Mouse (Mus musculus): ENCODE measurements around the gene Atg2a. TPM values are rescaled to one million over a fixed set of nuclear protein-coding genes. Genes with fewer than 3 reads are reported as not detected.
"Not testable (repeated sequence)": the region's sequence is repeated elsewhere in the genome, so short reads cannot be mapped to it uniquely, and the experiment has no call there.

Atg2a gene
- polyA plus RNA-seq, 1 experiment, result 11.4 TPM

GRCm38 (mm10) chr19:6296551-6297210 lies 55.2 kb downstream of the Atg2a start:
- no peak for DNase-seq (ENCODE audit: low spot score)

GRCm38 (mm10) chr19:6297641-6298040 lies 56.2 kb downstream of the Atg2a start:
- DNase-seq (ENCODE audit: low spot score), result no peak

GRCm38 (mm10) chr19:6299003-6299402 lies 57.5 kb downstream of the Atg2a start:
- DNase-seq (ENCODE audit: low spot score), result no peak

- no peak for DNase-seq (ENCODE audit: low spot score)
Observed at GRCm38 (mm10) chr19:6299450-6300267, 58.2 kb downstream of the Atg2a start.

GRCm38 (mm10) chr19:6300402-6300841 lies 59.0 kb downstream of the Atg2a start:
- no peak for DNase-seq (ENCODE audit: low spot score)

GRCm38 (mm10) chr19:6302114-6302513 lies 60.6 kb downstream of the Atg2a start:
- DNase-seq (ENCODE audit: low spot score), result no peak

- DNase-seq (ENCODE audit: low spot score), result no peak
Observed at GRCm38 (mm10) chr19:6302522-6302921, 61.1 kb downstream of the Atg2a start.

GRCm38 (mm10) chr19:6303831-6304230 lies 62.4 kb downstream of the Atg2a start:
- DNase-seq (ENCODE audit: low spot score), result no peak

GRCm38 (mm10) chr19:6304787-6305516 lies 63.5 kb downstream of the Atg2a start:
- DNase-seq (ENCODE audit: low spot score), result peak; percentile 77

GRCm38 (mm10) chr19:6305517-6306115 lies 64.1 kb downstream of the Atg2a start:
- no peak for DNase-seq (ENCODE audit: low spot score)

GRCm38 (mm10) chr19:6306137-6306551 lies 64.7 kb downstream of the Atg2a start, which contains the start of gene Cdc42bpg:
TSS of gene Cdc42bpg (plus strand) at chr19:6306456.
- peak; percentile 85 for DNase-seq (ENCODE audit: low spot score)

GRCm38 (mm10) chr19:6306586-6306985 lies 65.1 kb downstream of the Atg2a start:
- DNase-seq (ENCODE audit: low spot score), result peak; percentile 86

GRCm38 (mm10) chr19:6307733-6308531 lies 66.5 kb downstream of the Atg2a start:
- peak; percentile 49 for DNase-seq (ENCODE audit: low spot score)

- DNase-seq (ENCODE audit: low spot score), result no peak
Observed at GRCm38 (mm10) chr19:6310181-6310580, 68.7 kb downstream of the Atg2a start.

GRCm38 (mm10) chr19:6311783-6312182 lies 70.3 kb downstream of the Atg2a start:
- DNase-seq (ENCODE audit: low spot score), result not testable (repeated sequence)

Other genes with a start within 250 kb of the Atg2a start
- 116 and 118 TPM in 2 replicates for gene Capn1, start 225.8 kb upstream of the Atg2a start, polyA plus RNA-seq (2012; rRNA removed)
- 15.5 and 24.1 TPM in 2 replicates for gene Syvn1, start 195.1 kb upstream of the Atg2a start, polyA plus RNA-seq (2012; rRNA removed)
- gene Mrpl49, start 183.9 kb upstream of the Atg2a start, polyA plus RNA-seq (2012; rRNA removed), result 32.4 and 33.5 TPM in 2 replicates
- gene Fau, start 183.8 kb upstream of the Atg2a start, polyA plus RNA-seq (2012; rRNA removed), result 1,752 and 1,769 TPM in 2 replicates
- gene Znhit2, start 180.5 kb upstream of the Atg2a start, polyA plus RNA-seq (2012; rRNA removed), result 25.8 and 26.8 TPM in 2 replicates
- gene Tm7sf2, start 173.3 kb upstream of the Atg2a start, polyA plus RNA-seq (2012; rRNA removed), result 24.1 and 33.2 TPM in 2 replicates
- 62.5 and 70.8 TPM in 2 replicates for gene Vps51, start 164.4 kb upstream of the Atg2a start, polyA plus RNA-seq (2012; rRNA removed)
- 0.21 TPM in 1 of 2 replicates, not detected in the other for gene Tmem262, start 161.6 kb upstream of the Atg2a start, polyA plus RNA-seq (2012; rRNA removed)
- 0.31 and 0.55 TPM in 2 replicates for gene Gm28374, start 159.4 kb upstream of the Atg2a start, polyA plus RNA-seq (2012; rRNA removed)
- gene Zfpl1, start 156.7 kb upstream of the Atg2a start, polyA plus RNA-seq (2012; rRNA removed), result 68.5 and 81.2 TPM in 2 replicates
- 0.83 and 1.4 TPM in 2 replicates for gene Cdca5, start 156.7 kb upstream of the Atg2a start, polyA plus RNA-seq (2012; rRNA removed)
- gene AC131692.1, start 147.2 kb upstream of the Atg2a start, polyA plus RNA-seq (2012; rRNA removed), result 0.14 TPM in 1 of 2 replicates, not detected in the other
- gene Naaladl1, start 135.9 kb upstream of the Atg2a start, polyA plus RNA-seq (2012; rRNA removed), result 0.06 and 0.13 TPM in 2 replicates
- gene Sac3d1, start 123.0 kb upstream of the Atg2a start, polyA plus RNA-seq (2012; rRNA removed), result 14.0 and 16.8 TPM in 2 replicates
- 27.7 and 32.6 TPM in 2 replicates for gene Snx15, start 113.4 kb upstream of the Atg2a start, polyA plus RNA-seq (2012; rRNA removed)
- gene Batf2, start 100.7 kb upstream of the Atg2a start, polyA plus RNA-seq (2012; rRNA removed), result 5.1 and 9.2 TPM in 2 replicates
- 76.9 and 87.5 TPM in 2 replicates for gene Arl2, start 100.1 kb upstream of the Atg2a start, polyA plus RNA-seq (2012; rRNA removed)
- 0.52 and 0.60 TPM in 2 replicates for gene Majin, start 57.3 kb upstream of the Atg2a start, polyA plus RNA-seq (2012; rRNA removed)
- gene Gpha2, start 15.3 kb upstream of the Atg2a start, polyA plus RNA-seq (2012; rRNA removed), result 0.31 and 0.83 TPM in 2 replicates
- gene Ppp2r5b, start 5.8 kb upstream of the Atg2a start, polyA plus RNA-seq (2012; rRNA removed), result 31.0 and 38.3 TPM in 2 replicates
- gene Ehd1, start 35.1 kb downstream of the Atg2a start, polyA plus RNA-seq (2012; rRNA removed), result 73.6 and 86.5 TPM in 2 replicates
- gene Cdc42bpg, start 64.8 kb downstream of the Atg2a start, polyA plus RNA-seq (2012; rRNA removed), result 22.7 and 27.0 TPM in 2 replicates
- 34.3 and 37.7 TPM in 2 replicates for gene Men1, start 93.3 kb downstream of the Atg2a start, polyA plus RNA-seq (2012; rRNA removed)
- 63.7 and 88.3 TPM in 2 replicates for gene Map4k2, start 99.5 kb downstream of the Atg2a start, polyA plus RNA-seq (2012; rRNA removed)
- gene Sf1, start 122.0 kb downstream of the Atg2a start, polyA plus RNA-seq (2012; rRNA removed), result 89.7 and 158 TPM in 2 replicates
- 34.8 and 47.2 TPM in 2 replicates for gene Pygm, start 142.7 kb downstream of the Atg2a start, polyA plus RNA-seq (2012; rRNA removed)
- gene Rasgrp2, start 157.7 kb downstream of the Atg2a start, polyA plus RNA-seq (2012; rRNA removed), result 106 and 109 TPM in 2 replicates
- 1.3 and 1.5 TPM in 2 replicates for gene Nrxn2, start 177.1 kb downstream of the Atg2a start, polyA plus RNA-seq (2012; rRNA removed)